Mouse (Mus musculus): ENCODE data around the gene Vcp. TPM values are rescaled to one million over a fixed set of nuclear protein-coding genes. Genes with fewer than 3 reads are reported as not detected.

Gene Vcp
- polyA plus RNA-seq, 1 experiment from 2014 or later, result 497 TPM

DNA sequence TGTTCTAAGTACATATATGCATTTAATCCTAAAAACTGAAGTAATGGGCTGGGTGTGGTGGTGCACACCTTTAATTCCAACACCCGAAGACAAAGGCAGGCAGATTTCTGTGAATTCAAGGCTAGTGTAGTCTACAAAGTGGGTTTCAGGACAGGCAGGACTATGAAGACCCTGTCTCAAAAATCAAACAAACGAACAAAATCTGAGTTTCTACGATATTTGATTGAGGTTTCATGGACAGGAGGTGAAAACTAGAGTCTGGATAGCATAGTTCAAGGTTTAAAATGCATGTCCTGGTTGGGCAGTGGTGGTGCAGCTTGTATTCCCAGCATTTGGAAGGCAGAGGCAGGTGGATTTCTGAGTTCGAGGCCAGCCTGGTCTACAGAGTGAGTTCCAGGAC, 31.0 kb downstream of the Vcp start, which contains the start of gene 1700022I11Rik:
Gene 1700022I11Rik, plus strand, starts transcription at position 301 of the 400 bp plus-strand sequence.
- no peak for ATAC-seq (ENCODE audit: insufficient read depth, low FRiP score)
- Histone ChIP-seq H3K4me2 (ENCODE audit: low read depth, low read length) (no peak within 1 kb of the TSS), H3K4me1 (ENCODE audit: control insufficient read depth, insufficient read depth, low read length) (no peaks in the 10 kb centered on the region), H3K27me3 (ENCODE audit: control insufficient read depth, insufficient read depth, low read length) (no peaks in the 10 kb centered on the region), H3K4me3 (replicated peaks; ENCODE audit: low read length) (no peak within 1 kb of the TSS), H3K9me3 (replicated peaks; ENCODE audit: control insufficient read depth, low read length) (no peaks in the 10 kb centered on the region), H3K36me3 (ENCODE audit: control insufficient read depth, insufficient read depth, low read length) (no peaks in the 10 kb centered on the region), H3K27ac (ENCODE audit: low read length) (no peak within 1 kb of the TSS), H3K9ac (ENCODE audit: low read length) (no peak within 1 kb of the TSS)
- WGBS, result 83% methylated on average over 4 of the region's 4 CpGs

DNA sequence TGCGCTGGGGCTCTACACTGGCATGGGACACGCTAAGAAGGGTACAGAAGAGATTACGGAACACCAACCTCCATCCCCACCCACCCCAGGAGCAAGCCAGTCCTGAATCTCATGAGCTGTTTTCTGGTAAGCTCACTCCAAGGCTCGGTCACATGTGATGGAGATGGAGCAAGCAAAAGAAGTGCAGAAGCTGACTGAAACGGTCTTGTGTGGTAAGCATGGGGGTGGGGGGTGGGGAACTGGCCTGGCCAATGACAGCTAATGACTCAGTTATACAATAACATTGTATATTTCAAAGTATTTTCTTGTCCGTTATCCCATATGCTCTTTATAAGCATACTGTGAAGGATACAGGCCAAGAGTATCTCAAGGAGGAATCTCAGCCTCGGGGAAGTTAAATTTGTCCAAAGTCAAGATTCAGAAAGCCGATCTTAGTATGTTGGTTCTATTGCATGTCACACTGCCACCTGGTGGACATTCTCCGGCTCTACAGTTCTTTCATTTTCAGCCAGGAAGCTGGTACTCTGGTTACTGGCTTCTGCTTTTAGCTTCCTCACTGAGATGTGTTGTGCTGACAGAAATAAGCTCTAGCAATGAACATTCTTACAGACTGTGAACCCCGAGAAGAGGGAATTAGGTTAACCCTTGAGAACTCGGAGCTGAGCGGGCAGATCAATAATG, 35.1 kb downstream of the Vcp start:
- no peak overlapping the region for H3K4me3 ChIP-seq (replicated peaks; ENCODE audit: low read length)
- no peaks in the 10 kb centered on the region for H3K27me3 ChIP-seq (ENCODE audit: control insufficient read depth, insufficient read depth, low read length)
- ATAC-seq (ENCODE audit: insufficient read depth, low FRiP score), result no peak
- no peak overlapping the region for H3K9ac ChIP-seq (ENCODE audit: low read length)
- peak overlapping the region; percentile 30; the same call in 1 of the 2 replicates for H3K4me2 ChIP-seq (ENCODE audit: low read depth, low read length)
- WGBS, result 14% methylated on average over 12 of the region's 12 CpGs
- no peaks in the 10 kb centered on the region for H3K36me3 ChIP-seq (ENCODE audit: control insufficient read depth, insufficient read depth, low read length)
- H3K9me3 ChIP-seq (replicated peaks; ENCODE audit: control insufficient read depth, low read length), result no peaks in the 10 kb centered on the region
- no peaks in the 10 kb centered on the region for H3K4me1 ChIP-seq (ENCODE audit: control insufficient read depth, insufficient read depth, low read length)
- no peak overlapping the region for H3K27ac ChIP-seq (ENCODE audit: low read length)

DNA sequence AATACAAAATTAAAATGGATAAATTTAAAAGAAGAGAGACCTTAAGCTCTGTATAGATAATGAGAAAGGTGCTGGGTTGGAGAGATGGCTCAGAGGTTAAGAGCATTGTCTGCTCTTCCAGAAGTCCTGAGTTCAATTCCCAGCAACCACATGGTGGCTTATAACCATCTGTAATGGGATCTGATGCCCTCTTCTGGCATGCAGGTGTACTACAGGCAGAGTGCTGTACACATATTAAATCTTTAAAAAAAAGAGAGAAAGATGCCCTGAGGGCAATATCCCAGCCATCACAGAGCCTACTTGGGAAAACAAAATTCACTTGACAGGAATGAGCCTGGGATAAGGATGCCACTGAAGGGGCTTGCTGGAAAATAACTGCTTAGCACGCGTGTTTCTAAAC, 36.8 kb downstream of the Vcp start:
- no peaks in the 10 kb centered on the region for H3K36me3 ChIP-seq (ENCODE audit: control insufficient read depth, insufficient read depth, low read length)
- no peak overlapping the region for H3K4me2 ChIP-seq (ENCODE audit: low read depth, low read length)
- ATAC-seq (ENCODE audit: insufficient read depth, low FRiP score), result no peak
- H3K27me3 ChIP-seq (ENCODE audit: control insufficient read depth, insufficient read depth, low read length), result no peaks in the 10 kb centered on the region
- no peaks in the 10 kb centered on the region for H3K4me1 ChIP-seq (ENCODE audit: control insufficient read depth, insufficient read depth, low read length)
- H3K27ac ChIP-seq (ENCODE audit: low read length), result no peak overlapping the region
- no peaks in the 10 kb centered on the region for H3K9me3 ChIP-seq (replicated peaks; ENCODE audit: control insufficient read depth, low read length)
- no peak overlapping the region for H3K4me3 ChIP-seq (replicated peaks; ENCODE audit: low read length)
- WGBS, result 94% methylated on average over 2 of the region's 2 CpGs
- no peak overlapping the region for H3K9ac ChIP-seq (ENCODE audit: low read length)

- no peak for ATAC-seq (ENCODE audit: insufficient read depth, low FRiP score)
- 33% methylated on average over 4 of the region's 4 CpGs for WGBS
Measured at GRCm38 (mm10) chr4:42961592-42961991, 38.7 kb downstream of the Vcp start.

DNA sequence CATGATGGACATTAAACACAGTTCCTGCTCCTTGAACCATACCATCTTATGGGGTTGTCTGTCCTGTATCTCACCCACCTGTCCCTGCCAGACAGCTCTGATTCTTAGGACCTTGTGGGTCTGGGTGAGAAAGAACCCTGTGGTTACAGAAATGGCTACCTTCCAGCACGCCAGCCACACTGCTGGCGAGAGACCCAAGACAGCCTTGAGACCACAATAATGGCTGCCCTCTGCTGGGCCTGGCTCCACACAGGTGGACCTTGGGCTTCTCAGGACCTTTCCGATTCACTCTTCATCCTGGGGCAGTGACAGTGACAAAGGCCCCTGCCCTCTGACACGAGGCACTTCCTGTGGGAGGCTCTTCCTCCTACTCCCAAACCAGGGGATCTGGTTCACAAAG, 40.9 kb downstream of the Vcp start:
- Histone ChIP-seq H3K27ac (ENCODE audit: low read length) (no peak overlapping the region), H3K4me2 (ENCODE audit: low read depth, low read length) (no peak overlapping the region), H3K27me3 (ENCODE audit: control insufficient read depth, insufficient read depth, low read length) (no peaks in the 10 kb centered on the region), H3K4me1 (ENCODE audit: control insufficient read depth, insufficient read depth, low read length) (peaks cover 2% of the 10 kb centered on the region; the same call in 1 of the 2 replicates), H3K4me3 (replicated peaks; ENCODE audit: low read length) (no peak overlapping the region), H3K9ac (ENCODE audit: low read length) (no peak overlapping the region), H3K36me3 (ENCODE audit: control insufficient read depth, insufficient read depth, low read length) (0 out of 2 replicates have a peak, but pooled peaks cover 6% of the 10 kb centered on the region), H3K9me3 (replicated peaks; ENCODE audit: control insufficient read depth, low read length) (no peaks in the 10 kb centered on the region)
- ATAC-seq (ENCODE audit: insufficient read depth, low FRiP score), result no peak
- WGBS, result 63% methylated on average over 4 of the region's 4 CpGs

More at GRCm38 (mm10) chr4:42961592-42961991, 38.7 kb downstream of the Vcp start:
- no peaks in the 10 kb centered on the region for H3K9me3 ChIP-seq (replicated peaks; ENCODE audit: control insufficient read depth, low read length)
- H3K27me3 ChIP-seq (ENCODE audit: control insufficient read depth, insufficient read depth, low read length), result no peaks in the 10 kb centered on the region
- H3K9ac ChIP-seq (ENCODE audit: low read length), result no peak overlapping the region
- H3K4me1 ChIP-seq (ENCODE audit: control insufficient read depth, insufficient read depth, low read length), result no peaks in the 10 kb centered on the region
- H3K4me2 ChIP-seq (ENCODE audit: low read depth, low read length), result no peak overlapping the region
- no peak overlapping the region for H3K4me3 ChIP-seq (replicated peaks; ENCODE audit: low read length)
- H3K36me3 ChIP-seq (ENCODE audit: control insufficient read depth, insufficient read depth, low read length), result 0 out of 2 replicates have a peak, but pooled peaks cover 5% of the 10 kb centered on the region
- H3K27ac ChIP-seq (ENCODE audit: low read length), result no peak overlapping the region

GRCm38 (mm10) chr4:42958942-42959341, 41.4 kb downstream of the Vcp start:
- H3K27ac ChIP-seq (ENCODE audit: low read length), result no peak overlapping the region
- H3K36me3 ChIP-seq (ENCODE audit: control insufficient read depth, insufficient read depth, low read length), result 0 out of 2 replicates have a peak, but pooled peaks cover 6% of the 10 kb centered on the region
- H3K4me3 ChIP-seq (replicated peaks; ENCODE audit: low read length), result no peak overlapping the region
- no peaks in the 10 kb centered on the region for H3K9me3 ChIP-seq (replicated peaks; ENCODE audit: control insufficient read depth, low read length)
- 58% methylated on average over 8 of the region's 8 CpGs for WGBS
- no peak overlapping the region for H3K4me2 ChIP-seq (ENCODE audit: low read depth, low read length)
- H3K27me3 ChIP-seq (ENCODE audit: control insufficient read depth, insufficient read depth, low read length), result no peaks in the 10 kb centered on the region
- H3K4me1 ChIP-seq (ENCODE audit: control insufficient read depth, insufficient read depth, low read length), result peaks cover 3% of the 10 kb centered on the region; the same call in 1 of the 2 replicates
- ATAC-seq (ENCODE audit: insufficient read depth, low FRiP score), result no peak
- no peak overlapping the region for H3K9ac ChIP-seq (ENCODE audit: low read length)

GRCm38 (mm10) chr4:42957979-42958378, 42.3 kb downstream of the Vcp start:
- no peak overlapping the region for H3K9ac ChIP-seq (ENCODE audit: low read length)
- H3K4me2 ChIP-seq (ENCODE audit: low read depth, low read length), result no peak overlapping the region
- H3K27me3 ChIP-seq (ENCODE audit: control insufficient read depth, insufficient read depth, low read length), result no peaks in the 10 kb centered on the region
- H3K4me1 ChIP-seq (ENCODE audit: control insufficient read depth, insufficient read depth, low read length), result peaks cover 3% of the 10 kb centered on the region; the same call in 1 of the 2 replicates
- H3K27ac ChIP-seq (ENCODE audit: low read length), result no peak overlapping the region
- H3K9me3 ChIP-seq (replicated peaks; ENCODE audit: control insufficient read depth, low read length), result no peaks in the 10 kb centered on the region
- no peak overlapping the region for H3K4me3 ChIP-seq (replicated peaks; ENCODE audit: low read length)
- 0 out of 2 replicates have a peak, but pooled peaks cover 6% of the 10 kb centered on the region for H3K36me3 ChIP-seq (ENCODE audit: control insufficient read depth, insufficient read depth, low read length)
- WGBS, result 84% methylated on average over 8 of the region's 8 CpGs
- no peak for ATAC-seq (ENCODE audit: insufficient read depth, low FRiP score)

GRCm38 (mm10) chr4:42957306-42957705, 43.0 kb downstream of the Vcp start:
- no peak overlapping the region for H3K27ac ChIP-seq (ENCODE audit: low read length)
- H3K9me3 ChIP-seq (replicated peaks; ENCODE audit: control insufficient read depth, low read length), result no peaks in the 10 kb centered on the region
- no peak overlapping the region for H3K9ac ChIP-seq (ENCODE audit: low read length)
- H3K27me3 ChIP-seq (ENCODE audit: control insufficient read depth, insufficient read depth, low read length), result no peaks in the 10 kb centered on the region
- H3K36me3 ChIP-seq (ENCODE audit: control insufficient read depth, insufficient read depth, low read length), result 0 out of 2 replicates have a peak, but pooled peaks cover 6% of the 10 kb centered on the region
- H3K4me1 ChIP-seq (ENCODE audit: control insufficient read depth, insufficient read depth, low read length), result peaks cover 3% of the 10 kb centered on the region; the same call in 1 of the 2 replicates
- WGBS, result 81% methylated on average over 11 of the region's 11 CpGs
- H3K4me3 ChIP-seq (replicated peaks; ENCODE audit: low read length), result no peak overlapping the region
- ATAC-seq (ENCODE audit: insufficient read depth, low FRiP score), result no peak
- H3K4me2 ChIP-seq (ENCODE audit: low read depth, low read length), result no peak overlapping the region

GRCm38 (mm10) chr4:42956581-42956980, 43.7 kb downstream of the Vcp start:
- no peaks in the 10 kb centered on the region for H3K9me3 ChIP-seq (replicated peaks; ENCODE audit: control insufficient read depth, low read length)
- no peak overlapping the region for H3K27ac ChIP-seq (ENCODE audit: low read length)
- no peak overlapping the region for H3K9ac ChIP-seq (ENCODE audit: low read length)
- no peak for ATAC-seq (ENCODE audit: insufficient read depth, low FRiP score)
- H3K4me1 ChIP-seq (ENCODE audit: control insufficient read depth, insufficient read depth, low read length), result peaks cover 4% of the 10 kb centered on the region; the same call in 1 of the 2 replicates
- 93% methylated on average over 17 of the region's 17 CpGs for WGBS
- H3K4me2 ChIP-seq (ENCODE audit: low read depth, low read length), result no peak overlapping the region
- H3K36me3 ChIP-seq (ENCODE audit: control insufficient read depth, insufficient read depth, low read length), result 0 out of 2 replicates have a peak, but pooled peaks cover 6% of the 10 kb centered on the region
- H3K4me3 ChIP-seq (replicated peaks; ENCODE audit: low read length), result no peak overlapping the region
- H3K27me3 ChIP-seq (ENCODE audit: control insufficient read depth, insufficient read depth, low read length), result no peaks in the 10 kb centered on the region

Measured in stomach, embryonic 16.5 days (tissue).